Mouse (Mus musculus) Patski (cell line): ENCODE results near the gene Evc2. TPM values are rescaled to one million over a fixed set of nuclear protein-coding genes. Genes with fewer than 3 reads are reported as not detected.

ENCODE experiments used
- ATAC-seq: fragments of 100-300 bp; one replicate; pipeline ENCODE4 v1.8.0; 2021
- CTCF ChIA-PET: fragments of 350-600 bp; sonication (Branson Sonifier 250); formaldehyde crosslinking; loops from one replicate; lab custom pipeline; 2022; ENCODE audit warnings: inconsistent platforms; lab: Charles Lee
- POLR2A ChIA-PET: fragments of 350-600 bp; sonication (Branson Sonifier 250); formaldehyde crosslinking; loops from one replicate; lab custom pipeline; 2022; ENCODE audit warnings: antibody characterized with exemption, inconsistent platforms; lab: Charles Lee
- DNase-seq: peaks from one replicate; pipeline ENCODE4 v3.0.0-alpha.2; 2011; ENCODE audit warnings: low read depth, low spot score
- H3K27me3 ChIP-seq: fragments of 371-371 bp; one replicate; pipeline ENCODE4 v1.5.1; 2021
- CTCF ChIP-seq: fragments of 100-300 bp; IDR thresholded peaks from one replicate; pipeline ENCODE4 v1.5.1; 2021
- in situ Hi-C: fragments of 300-500 bp; cut with MboI; formaldehyde crosslinking; loops from 3 replicates; pipeline ENCODE4 v1.11.1; 2018; ENCODE audit warnings: low pct_unique_long_range_greater_than_20kb, mixed read lengths
- polyA plus RNA-seq: library from polyadenylated mRNA; unstranded; gene quantifications from one replicate; pipeline ENCODE4 v1.2.3, GENCODE M21; 2021

Gene Evc2
- polyA plus RNA-seq, 1 experiment from 2014 or later: 72.5 TPM

- ATAC-seq (no peak), DNase-seq (no peak)
- ChIA-PET POLR2A (no interaction called here), CTCF (no interaction called here)
- TF ChIP-seq CTCF: no peak
- in situ Hi-C loops: loop anchor here (25.0 kb wide), 1 partner anchor 322 kb away; the partner anchor contains the start of gene Stk32b
- no peaks in the 10 kb centered on the region for H3K27me3 ChIP-seq
These were observed 51.7 kb downstream of the Evc2 start for GRCm38 (mm10) chr5:37389808-37390495.

GRCm38 (mm10) chr5:37390923-37391322 lies 52.6 kb downstream of the Evc2 start:
- in situ Hi-C loops: loop anchor here (25.0 kb wide), 1 partner anchor 321 kb away; the partner anchor contains the start of gene Stk32b
- TF ChIP-seq CTCF: no peak
- no peak for DNase-seq
- CTCF ChIA-PET: interaction anchor here (1.0 kb wide), 1 partner anchor 101 kb away, joined by 3 read pairs; no protein-coding TSS in a partner anchor
- no peaks in the 10 kb centered on the region for H3K27me3 ChIP-seq
- ATAC-seq: no peak
- POLR2A ChIA-PET: no interaction called here

- no peak for TF ChIP-seq CTCF
- ChIA-PET CTCF (interaction anchor here (1.2 to 1.4 kb wide), 2 partner anchors 11 to 25 kb away, joined by 3 to 5 read pairs; no protein-coding TSS in a partner anchor), POLR2A (no interaction called here)
- no peaks in the 10 kb centered on the region for H3K27me3 ChIP-seq
- in situ Hi-C loops: loop anchor here (25.0 kb wide), 1 partner anchor 320 kb away; the partner anchor contains the start of gene Stk32b
- no peak for ATAC-seq
- no peak for DNase-seq
These were observed 53.6 kb downstream of the Evc2 start for GRCm38 (mm10) chr5:37391901-37392300.

- no peak for TF ChIP-seq CTCF
- in situ Hi-C loops: loop anchor here (25.0 kb wide), 1 partner anchor 317 kb away; the partner anchor contains the start of gene Stk32b
- DNase-seq (peak; percentile 51), ATAC-seq (peak; percentile 27)
- ChIA-PET POLR2A (no interaction called here), CTCF (interaction anchor here (1.1 to 2.9 kb wide), 3 partner anchors 12 to 45 kb away, joined by 3 to 9 read pairs (median 3); no protein-coding TSS in a partner anchor)
- no peaks in the 10 kb centered on the region for H3K27me3 ChIP-seq
These were observed 57.1 kb downstream of the Evc2 start for GRCm38 (mm10) chr5:37395172-37396030.

GRCm38 (mm10) chr5:37419028-37419427 lies 80.7 kb downstream of the Evc2 start:
- ChIA-PET CTCF (no interaction called here), POLR2A (no interaction called here)
- DNase-seq (no peak), ATAC-seq (no peak)
- in situ Hi-C loops: no loop called here
- TF ChIP-seq CTCF: no peak
- H3K27me3 ChIP-seq: no peaks in the 10 kb centered on the region

GRCm38 (mm10) chr5:37427210-37427609 lies 88.9 kb downstream of the Evc2 start:
- no peak for DNase-seq
- TF ChIP-seq CTCF: no peak
- no peaks in the 10 kb centered on the region for H3K27me3 ChIP-seq
- in situ Hi-C loops: no loop called here
- POLR2A ChIA-PET: no interaction called here
- CTCF ChIA-PET: no interaction called here
- ATAC-seq: no peak

- no peak for TF ChIP-seq CTCF
- in situ Hi-C loops: no loop called here
- H3K27me3 ChIP-seq: no peaks in the 10 kb centered on the region
- DNase-seq (no peak), ATAC-seq (no peak)
- CTCF ChIA-PET: interaction anchor here (1.0 kb wide), 1 partner anchor 10 kb away, joined by 4 read pairs; no protein-coding TSS in a partner anchor
- POLR2A ChIA-PET: no interaction called here
These were observed 97.1 kb downstream of the Evc2 start for GRCm38 (mm10) chr5:37435417-37435816.

GRCm38 (mm10) chr5:37442767-37443166 lies 104.5 kb downstream of the Evc2 start:
- TF ChIP-seq CTCF: no peak
- ATAC-seq (no peak), DNase-seq (no peak)
- in situ Hi-C loops: no loop called here
- POLR2A ChIA-PET: no interaction called here
- CTCF ChIA-PET: no interaction called here
- H3K27me3 ChIP-seq: no peaks in the 10 kb centered on the region

GRCm38 (mm10) chr5:37447546-37447945 lies 109.2 kb downstream of the Evc2 start:
- CTCF ChIA-PET: no interaction called here
- POLR2A ChIA-PET: no interaction called here
- no peak for TF ChIP-seq CTCF
- no peak for DNase-seq
- in situ Hi-C loops: no loop called here
- H3K27me3 ChIP-seq: no peaks in the 10 kb centered on the region
- no peak for ATAC-seq

GRCm38 (mm10) chr5:37456590-37456989 lies 118.3 kb downstream of the Evc2 start:
- no peak for DNase-seq
- TF ChIP-seq CTCF: no peak
- CTCF ChIA-PET: no interaction called here
- H3K27me3 ChIP-seq: peaks cover 3% of the 10 kb centered on the region
- POLR2A ChIA-PET: no interaction called here
- in situ Hi-C loops: no loop called here
- ATAC-seq: no peak
